Mouse (Mus musculus) NIH3T3 (cell line): ENCODE results near the gene Ltv1.
A peak's percentile ranks its signal among the peaks of the same experiment; 100 is the strongest.

Experiments used
- DNase-seq: peaks from one replicate; pipeline ENCODE4 v3.0.0-alpha.2; 2012; ENCODE audit warnings: low read depth

Gene Ltv1

DNA sequence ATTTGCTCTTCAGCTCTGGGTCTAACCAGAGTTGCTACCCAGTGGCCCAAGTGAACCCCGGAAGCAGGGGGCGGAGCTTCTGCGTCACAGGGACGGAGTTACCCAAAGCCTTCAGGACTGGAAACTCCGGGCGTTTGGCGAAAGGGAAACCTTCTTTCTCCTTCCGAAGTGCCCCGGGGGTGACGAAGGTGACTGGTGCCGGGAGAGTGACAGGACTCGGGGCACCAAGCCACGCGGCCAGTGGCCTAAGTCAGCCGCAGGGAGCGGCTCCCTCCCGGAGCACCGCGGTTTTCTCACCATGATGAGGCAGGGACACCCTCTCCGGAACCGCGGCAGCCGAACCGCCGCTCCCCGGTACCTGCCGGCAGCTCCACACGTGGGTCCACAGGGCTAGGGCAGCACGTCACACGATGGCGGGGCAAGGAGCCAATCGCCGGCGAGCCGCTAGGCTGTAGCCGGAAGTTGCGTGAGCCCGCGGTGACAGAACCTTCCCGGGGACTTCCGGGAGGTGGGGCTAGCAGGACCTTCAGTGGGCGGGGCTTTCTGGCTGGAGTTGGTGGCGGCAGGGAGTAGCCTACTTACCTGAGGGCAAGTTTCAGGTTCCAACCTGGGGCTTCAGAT, at the start of gene Ltv1:
TSS of gene Ltv1 (minus strand) at position 438 of the 621 bp plus-strand sequence.
- DNase-seq = peak; percentile 98

DNA sequence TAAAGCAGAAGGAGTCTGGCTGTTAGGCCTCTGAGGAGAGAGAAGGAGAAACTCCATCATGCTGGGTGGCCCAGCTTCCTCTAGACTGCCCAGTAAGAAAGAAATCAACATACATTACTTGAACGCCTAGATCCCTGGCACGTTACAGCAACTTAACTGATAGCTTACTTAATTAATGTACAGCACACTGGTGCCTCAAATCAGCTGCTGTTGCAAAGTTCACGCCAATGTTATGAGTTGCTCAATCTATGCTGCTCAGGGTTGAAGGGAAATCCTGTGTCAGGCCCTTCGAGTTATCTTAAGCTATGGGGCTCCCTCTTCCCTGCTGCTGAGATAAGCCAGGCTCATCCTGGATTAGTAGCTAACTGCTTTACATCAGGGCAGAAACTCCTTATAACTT, 47.5 kb upstream of the Ltv1 start:
- no peak for DNase-seq

DNA sequence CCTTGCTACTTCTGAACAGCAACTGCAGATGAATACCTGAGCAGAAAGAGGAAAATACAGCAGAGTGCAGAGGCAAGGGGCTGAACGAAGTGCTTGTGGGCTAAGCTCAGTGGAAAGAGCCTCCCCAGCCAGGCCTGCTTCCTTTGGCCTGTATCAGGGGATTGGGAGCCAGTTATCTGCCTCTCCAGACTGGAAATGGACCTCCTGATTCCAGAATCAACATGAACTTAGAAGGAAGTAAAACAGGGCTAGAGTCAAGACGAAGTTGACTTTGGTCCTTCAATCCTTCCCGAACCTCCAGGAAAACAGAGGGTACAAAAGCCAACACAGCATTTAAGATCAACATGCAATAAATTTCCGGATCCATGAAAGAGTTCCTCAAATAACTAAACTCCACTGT, 45.2 kb upstream of the Ltv1 start:
- no peak for DNase-seq

DNA sequence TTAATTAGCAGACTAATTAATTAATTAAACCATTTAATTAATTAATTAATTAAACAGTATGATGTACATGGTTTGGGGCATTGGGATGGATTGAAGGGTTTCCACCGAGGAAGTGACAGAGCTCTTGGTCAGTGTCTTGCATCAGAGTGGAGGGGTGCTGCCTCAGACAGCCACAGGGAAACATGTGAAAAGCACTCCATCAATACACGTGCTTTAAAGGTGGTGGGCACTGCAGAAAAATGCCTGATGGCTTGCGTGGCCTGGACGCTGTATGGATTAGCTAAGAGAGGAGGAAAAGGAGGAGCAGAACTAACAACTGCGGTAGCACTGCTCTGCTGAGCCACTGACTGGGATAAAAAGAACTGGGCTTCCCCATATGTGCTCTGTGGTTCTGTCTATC, 43.9 kb upstream of the Ltv1 start:
- DNase-seq = no peak

DNA sequence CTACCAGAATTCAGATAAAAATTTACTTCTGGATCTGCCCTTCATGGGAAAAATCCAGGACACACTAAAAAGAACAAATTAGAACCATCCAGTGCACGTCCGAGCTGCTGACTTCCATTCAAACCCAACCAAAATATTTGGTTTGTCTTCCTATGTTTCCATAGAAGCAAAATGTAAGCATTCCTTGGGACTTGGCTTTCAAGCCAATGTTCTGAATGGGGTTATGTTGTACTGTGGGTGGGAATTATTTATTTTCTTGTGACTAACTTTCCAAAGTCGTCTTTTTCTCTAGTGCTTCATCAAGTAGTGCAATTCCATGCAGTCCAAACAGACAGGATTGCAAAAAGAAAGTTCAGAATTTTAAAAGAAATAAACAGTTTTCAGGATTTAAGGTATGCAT, 41.5 kb upstream of the Ltv1 start:
- DNase-seq = no peak

DNA sequence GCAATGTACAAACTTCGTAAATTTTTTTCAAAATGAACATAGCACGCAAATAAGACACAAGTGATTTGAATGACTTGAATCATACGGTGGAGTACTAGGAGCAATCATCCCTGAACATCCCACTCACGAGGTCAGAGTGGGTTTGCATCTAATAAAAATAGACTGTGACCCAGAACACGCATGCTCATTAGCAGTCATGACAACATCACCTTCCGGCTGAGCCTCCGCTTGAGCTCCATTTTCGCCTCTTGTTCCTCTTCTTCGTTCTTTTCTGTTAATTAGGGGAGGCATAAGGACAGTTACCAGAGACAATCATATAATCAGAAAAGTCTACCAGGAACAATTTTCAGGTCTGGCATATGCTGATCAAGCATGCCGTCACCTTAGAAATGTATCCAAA, 41.0 kb upstream of the Ltv1 start:
- DNase-seq = no peak

DNA sequence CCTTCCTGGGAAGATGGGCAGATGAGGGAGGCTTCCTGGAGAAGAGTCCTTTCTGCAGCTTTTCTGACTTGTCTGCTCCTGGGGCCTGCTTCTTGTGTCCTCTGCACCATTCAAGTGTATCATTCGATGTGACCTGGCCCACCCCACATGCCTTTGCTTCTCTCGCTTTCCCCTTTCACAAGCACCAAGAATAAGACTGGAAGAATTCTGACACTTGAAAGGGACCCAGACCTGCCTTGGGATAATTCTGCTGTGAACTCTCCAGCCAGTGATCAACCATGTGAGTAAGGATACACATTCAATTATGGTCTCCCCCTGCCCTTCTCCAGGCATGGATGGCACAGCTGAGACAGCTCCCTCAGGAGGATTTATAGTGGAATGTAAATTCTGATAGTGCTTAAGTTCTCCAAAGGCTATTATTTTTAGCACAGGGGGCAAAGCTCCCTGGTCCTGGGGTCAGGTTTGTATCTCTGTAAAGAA, 40.2 kb upstream of the Ltv1 start:
- no peak for DNase-seq

DNA sequence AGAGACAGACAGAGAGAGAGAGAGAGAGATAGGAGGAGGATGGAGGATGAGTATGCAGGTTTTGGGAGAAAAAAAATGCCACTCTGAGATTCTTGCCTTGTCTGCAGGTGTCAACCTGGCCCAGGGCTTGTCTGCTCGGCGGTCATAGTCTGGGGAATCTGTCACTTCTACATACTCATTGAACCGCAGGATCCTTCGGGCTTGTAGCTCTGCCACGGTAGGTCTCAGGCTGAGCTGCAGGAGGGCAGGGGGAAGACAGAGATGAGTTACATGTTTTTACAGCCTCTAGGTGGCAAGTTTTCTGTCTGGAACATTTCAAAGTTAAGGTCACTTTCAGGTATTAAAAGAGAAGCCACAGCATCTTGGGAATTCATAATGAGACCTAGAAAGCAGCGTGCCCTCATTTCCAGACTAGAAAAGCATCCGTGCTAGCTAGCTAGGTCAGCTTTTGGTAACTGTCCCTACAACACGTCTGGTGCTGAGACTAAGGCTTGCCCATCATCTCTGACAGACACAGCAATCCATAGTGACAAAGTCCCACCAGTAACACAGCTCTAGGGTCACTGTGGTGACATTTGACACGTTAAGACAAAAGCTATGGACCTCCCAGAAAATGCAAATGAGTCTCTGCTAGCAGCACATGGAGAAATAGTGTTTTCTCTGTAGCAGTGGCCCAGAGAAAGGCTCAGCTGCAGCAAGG, 39.6 kb upstream of the Ltv1 start:
- no peak for DNase-seq

DNA sequence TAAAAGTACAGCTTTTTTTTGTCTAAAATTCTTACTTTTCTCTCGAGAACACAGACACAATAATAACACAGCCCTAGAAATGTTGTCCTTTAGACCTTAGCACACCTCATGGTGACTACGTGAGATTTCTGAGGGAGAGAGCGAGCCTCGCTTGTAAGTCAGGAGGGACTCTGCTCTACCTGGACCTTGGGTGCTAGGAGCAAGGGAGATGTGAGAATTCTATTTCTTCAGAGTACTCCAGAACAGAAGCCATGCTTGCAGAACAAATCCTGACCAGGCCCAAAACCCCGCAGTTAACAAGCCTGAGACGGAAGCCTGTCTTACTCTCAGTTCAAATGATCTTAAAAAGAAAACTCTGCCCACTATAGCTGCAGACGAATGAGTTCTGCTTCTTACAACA, 37.7 kb upstream of the Ltv1 start:
- DNase-seq = no peak

DNA sequence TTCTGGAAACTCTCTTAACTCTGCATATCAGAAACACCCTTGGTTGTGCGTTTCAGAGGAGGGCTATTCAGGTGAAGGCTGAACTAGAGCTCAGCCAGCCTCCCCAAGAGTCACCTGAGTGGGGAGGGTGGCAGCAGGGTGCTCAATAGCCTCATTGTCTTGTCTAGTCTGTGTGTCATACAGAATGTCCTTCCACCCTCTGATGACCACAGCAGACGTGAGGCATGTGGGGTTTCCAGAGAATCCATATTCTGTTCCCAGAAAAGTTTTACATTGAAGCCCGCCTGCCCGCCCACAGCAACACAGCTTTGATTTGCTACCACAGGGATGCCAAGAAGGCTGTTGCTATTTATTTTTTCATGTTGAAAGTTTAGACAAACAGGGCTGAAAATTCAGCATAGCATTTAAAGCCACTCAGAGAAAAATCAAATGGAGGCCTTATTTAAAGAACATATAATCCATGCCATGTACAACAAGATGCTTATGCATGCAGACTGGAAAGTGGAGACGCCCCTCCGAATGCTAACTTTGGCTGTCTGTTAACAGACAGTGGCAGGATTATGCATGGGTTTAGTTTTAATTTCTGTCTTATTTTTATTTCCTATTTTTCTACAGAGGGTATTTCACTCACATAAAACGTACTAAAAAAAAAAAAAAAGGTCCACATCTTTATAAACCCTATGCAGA, 32.6 kb upstream of the Ltv1 start:
- no peak for DNase-seq

DNA sequence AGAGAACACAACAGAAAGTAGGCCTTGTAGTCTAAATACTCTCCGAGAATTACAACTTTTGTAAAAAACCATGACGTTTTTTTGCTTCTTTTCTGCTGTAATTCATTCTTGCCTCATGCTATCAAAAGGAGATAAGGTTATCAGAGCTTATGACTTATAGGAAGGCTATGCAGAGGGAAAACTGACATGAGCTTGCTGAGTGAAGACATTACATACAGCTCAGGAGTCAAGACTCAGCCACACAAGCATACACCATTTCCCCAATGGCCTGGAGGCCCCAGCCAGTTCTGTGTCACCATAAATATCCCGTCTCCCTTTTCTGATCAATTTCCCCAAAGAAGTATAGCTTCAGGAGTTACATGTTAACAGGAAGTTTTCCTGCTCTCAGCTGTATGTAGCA, 29.2 kb upstream of the Ltv1 start:
- no peak for DNase-seq

DNA sequence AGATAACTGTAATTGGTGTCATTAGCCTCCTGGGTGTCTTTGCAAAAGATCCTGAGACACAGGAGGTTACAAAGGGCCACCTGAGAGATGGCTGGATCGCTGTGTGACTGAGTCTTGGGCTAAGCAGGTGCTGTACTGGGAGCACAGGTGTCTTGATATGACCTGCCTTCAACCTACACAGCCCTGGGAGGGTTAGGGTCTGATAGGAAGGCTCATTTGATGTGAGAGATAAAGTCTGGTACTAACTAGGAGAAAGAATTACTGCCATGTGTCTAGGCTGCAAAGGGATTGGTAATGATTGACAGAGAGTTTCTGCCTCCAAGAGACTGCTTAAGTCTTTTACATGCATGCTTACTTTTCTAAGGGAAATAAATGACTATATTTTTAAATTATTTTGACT, 27.1 kb upstream of the Ltv1 start:
- no peak for DNase-seq

DNA sequence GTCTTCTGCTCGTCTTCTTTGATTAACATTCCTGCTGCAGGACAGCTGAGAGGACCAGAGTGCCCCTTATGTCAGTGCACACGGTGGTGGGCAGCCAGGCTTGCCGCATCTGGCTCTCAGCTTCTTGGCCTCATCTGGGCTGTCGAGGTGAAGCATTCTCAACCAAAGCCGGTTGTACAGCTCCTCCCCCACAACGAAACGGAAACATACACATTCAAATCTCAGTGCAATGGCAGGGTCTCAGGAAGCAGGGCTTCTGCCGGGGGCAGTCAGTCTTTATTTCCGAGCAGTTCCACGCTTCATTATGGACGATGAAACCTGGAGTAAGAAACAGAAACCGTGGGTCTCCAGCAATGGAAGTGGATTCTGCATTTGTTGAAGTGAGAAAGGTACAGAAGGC, 21.0 kb upstream of the Ltv1 start:
- no peak for DNase-seq

DNA sequence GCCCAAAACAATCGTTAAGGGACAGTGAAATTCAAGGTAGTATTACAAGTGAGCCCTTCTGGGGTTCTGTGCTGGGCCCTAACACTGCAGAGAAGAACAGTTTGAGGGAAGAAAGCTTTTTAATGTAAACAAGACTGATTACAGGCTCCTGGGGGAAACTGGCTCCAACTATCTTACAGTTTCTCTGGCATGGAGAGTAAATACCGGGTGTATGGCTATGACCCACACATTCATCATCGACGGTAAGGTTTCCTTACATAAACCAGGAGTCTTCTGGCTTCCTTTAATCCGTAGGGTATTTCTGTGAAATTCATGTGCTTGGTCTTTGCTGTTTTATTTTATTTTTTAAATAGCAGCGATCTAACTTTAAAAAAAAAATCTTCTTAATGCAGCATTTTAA, 19.9 kb upstream of the Ltv1 start:
- no peak for DNase-seq

DNA sequence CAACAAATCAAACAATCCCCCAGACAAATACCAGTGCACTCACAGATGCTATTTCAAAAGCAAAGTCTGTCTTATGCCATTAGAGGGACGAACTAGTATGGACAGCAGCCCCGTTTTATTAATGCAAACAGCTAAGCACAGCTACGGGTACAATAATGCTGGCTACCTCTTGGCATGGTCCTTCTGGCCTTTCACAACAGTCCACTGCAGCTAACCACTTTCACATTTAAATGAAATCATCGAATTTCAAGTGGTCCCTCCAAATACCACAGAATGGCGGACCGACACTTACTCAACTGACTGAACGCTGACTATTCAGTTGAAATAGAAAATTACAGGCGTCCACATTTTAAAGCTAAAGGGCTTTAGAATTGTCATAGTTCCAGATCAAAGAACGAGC, 19.4 kb upstream of the Ltv1 start:
- no peak for DNase-seq

DNA sequence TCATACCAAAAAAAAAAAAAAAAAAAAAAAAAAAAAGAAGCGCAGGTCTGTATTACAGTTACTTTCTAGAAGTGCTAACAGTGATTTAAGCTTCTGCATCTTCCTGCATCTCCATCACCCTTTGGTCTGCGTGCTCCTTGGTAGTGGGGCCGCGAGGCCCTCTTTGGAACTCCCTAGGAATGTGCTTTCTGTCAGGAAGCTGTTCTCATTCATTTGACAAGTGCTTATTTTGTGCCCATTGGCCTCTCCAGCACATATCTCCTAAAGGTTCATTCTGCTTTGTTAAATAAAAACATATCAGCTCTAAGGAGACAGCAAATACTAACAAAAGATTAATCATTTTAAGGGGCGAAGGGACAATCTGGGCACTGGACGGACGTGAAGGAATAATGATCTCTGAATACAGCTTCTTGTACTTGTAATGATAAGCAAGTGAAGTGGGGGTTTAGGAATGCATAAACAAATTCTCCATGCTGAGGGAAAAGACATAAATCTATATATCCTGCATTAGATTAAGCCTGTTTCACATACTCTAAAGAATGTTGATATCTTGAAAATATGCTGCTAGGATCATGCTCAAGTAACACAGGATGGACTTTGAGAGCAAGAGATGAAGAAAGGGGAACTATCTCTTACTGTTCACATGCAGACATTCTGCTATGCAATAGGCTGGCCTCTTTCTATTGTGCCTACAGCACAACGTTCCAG, 17.1 kb upstream of the Ltv1 start:
- no peak for DNase-seq

DNA sequence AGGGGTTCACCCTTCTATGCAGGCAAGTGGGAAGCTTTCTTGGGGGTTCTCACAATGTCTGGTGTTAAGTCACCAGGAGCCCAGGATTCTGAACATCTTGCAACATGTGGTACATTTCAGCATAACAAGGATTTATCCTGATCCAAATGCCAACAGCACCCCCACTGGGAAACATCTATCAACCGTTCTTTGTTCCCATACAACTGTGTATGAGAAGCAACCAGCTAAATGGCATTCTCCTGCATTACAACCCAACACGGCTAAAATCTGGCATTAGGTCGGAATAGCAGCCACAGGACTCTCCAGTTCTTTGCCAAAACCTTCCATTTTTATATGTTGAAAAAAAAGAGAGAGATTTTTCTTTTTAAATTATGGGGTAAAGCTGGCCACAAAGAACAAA, 16.5 kb upstream of the Ltv1 start:
- no peak for DNase-seq

DNA sequence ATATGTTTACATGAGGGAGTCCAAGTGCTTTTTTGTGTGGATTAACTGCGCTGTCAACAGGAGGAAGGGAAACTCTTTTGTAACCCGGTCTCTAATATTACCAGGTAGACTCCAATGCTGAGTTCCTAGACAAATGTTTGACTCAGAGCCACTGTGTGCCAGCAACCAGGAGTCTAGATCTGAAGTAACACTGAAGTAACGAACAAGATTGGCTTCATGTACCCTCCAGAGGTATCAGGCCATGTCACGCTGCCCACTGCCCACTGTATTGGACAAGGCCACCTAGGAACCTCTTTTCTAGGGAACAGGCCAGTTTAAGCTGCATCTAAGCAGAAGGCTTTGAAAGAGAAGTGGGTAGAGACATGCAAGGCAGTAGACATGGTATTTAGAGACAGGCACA, 16.1 kb upstream of the Ltv1 start:
- DNase-seq = no peak

DNA sequence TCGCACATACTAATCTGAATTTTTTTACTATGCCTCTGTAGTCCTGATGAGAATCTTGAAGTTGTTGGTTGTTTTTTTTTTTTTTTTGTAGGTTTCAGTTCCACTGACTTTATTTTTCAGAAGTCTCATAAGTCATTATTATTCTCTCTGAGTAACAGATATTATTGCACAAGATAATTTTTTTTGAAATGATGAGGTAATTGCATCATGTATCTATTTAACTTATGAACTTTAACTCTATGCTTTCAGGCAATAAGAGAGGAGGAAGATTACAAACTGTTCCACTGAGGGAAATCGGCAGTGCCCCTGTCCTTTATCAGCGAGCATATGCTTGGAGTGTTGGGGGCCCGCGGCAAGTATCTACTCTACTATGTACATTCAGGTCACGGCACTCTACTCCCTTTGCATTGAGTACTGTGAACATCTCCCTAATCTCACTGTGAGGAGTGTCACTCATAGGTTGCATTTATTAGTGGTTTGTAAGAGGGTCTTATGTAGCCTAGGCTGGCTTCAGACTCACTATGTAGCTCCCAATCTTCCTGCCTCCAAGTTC, 8.8 kb upstream of the Ltv1 start:
- no peak for DNase-seq

DNA sequence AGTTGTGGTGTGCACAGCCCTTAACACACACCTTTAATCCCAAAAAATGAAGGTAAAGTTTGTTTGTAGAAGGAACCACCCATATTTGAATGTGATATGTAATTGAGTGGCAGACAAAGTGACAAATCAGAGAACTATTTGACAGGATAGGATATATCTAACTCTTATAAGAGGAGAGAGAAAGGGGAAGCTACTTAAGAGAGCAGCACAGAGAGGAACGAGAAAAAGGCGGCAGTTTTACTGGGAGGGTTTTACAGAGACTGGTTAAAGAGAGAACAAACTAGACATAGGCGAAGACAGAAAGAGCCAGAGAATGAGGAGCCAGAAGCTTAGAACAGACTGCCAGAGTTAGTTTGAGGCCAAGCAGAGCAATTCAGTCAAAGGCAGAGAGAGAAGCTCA, 7.9 kb upstream of the Ltv1 start:
- DNase-seq = no peak

DNA sequence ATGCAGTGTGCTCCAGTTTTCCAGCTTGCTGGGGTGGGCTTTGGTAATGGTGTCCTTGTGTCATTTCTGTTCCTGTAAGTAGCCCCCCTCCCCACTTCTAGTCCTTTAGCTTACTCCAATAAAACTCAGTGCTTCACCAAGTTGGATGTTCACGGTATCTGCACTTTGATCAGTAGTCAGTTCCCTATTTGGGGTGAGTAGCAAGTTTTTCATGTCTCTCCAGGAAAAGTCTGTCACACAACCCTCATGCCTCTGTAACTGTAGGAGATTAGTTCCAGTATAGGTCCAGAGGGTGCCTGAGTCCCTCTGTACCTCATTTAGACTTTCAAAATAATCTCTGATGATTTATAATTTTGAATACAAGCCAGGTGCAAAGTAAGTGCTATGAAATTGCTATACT, 6.3 kb upstream of the Ltv1 start:
- no peak for DNase-seq

DNA sequence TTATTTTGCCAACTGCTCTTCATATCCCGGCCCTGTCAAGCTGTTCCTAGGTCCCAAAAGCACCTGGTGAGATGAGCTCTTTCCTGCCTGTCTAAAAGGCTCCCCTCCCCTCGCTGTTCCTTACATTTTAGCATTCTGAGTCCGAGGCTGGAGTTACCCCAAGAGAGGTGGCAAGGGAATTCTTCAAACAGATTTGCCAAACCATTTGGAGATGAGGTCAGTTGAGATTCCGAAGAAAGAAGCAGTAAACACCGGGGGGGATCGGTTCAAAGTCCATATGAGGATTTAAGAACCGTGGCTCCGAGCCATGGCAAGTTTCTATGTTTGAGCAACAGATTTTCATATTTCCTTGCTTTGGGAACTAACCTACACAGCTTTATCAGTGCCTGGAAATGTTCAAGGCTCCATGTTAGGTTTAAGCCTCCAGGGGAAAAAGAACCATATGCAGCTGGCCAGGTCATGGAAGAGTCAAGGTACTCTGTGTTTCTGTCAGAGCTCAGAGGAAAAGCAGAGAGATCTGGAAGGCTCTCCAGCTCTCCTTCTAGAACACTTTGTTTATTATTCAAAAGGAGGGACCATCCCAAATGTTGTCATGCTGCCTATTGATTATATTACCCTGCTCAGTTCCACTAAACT, 4.0 kb upstream of the Ltv1 start:
- peak; percentile 69 for DNase-seq
